Mouse (Mus musculus): ENCODE results near the gene Scn8a. TPM values are rescaled to one million over a fixed set of nuclear protein-coding genes. Genes with fewer than 3 reads are reported as not detected.

Scn8a gene
- total RNA-seq, 2 experiments from 2014 or later = 0.37 to 1.00 TPM

- no peak for DNase-seq
- intact Hi-C loops (cut with DNase I; ENCODE audit: low total_unique reads) = no loop called here
These were observed 1.7 kb downstream of the Scn8a start for GRCm38 (mm10) chr15:100871107-100872011.

- peak; percentile 75 for DNase-seq
- intact Hi-C loops (cut with DNase I; ENCODE audit: low total_unique reads) = no loop called here
These were observed 3.5 kb downstream of the Scn8a start for GRCm38 (mm10) chr15:100873155-100873554.

- no peak for DNase-seq
- intact Hi-C loops (cut with DNase I; ENCODE audit: low total_unique reads) = no loop called here
These were observed 9.4 kb downstream of the Scn8a start for GRCm38 (mm10) chr15:100879073-100879472.

- intact Hi-C loops (cut with DNase I; ENCODE audit: low total_unique reads) = no loop called here
These were observed 11.7 kb downstream of the Scn8a start for GRCm38 (mm10) chr15:100881385-100881784.

GRCm38 (mm10) chr15:100884481-100884880 lies 14.8 kb downstream of the Scn8a start:
- intact Hi-C loops (cut with DNase I; ENCODE audit: low total_unique reads) = no loop called here
- DNase-seq = no peak

More at GRCm38 (mm10) chr15:100881385-100881784, 11.7 kb downstream of the Scn8a start:
- no peak for DNase-seq

GRCm38 (mm10) chr15:100891962-100892361 lies 22.3 kb downstream of the Scn8a start:
- no peak for DNase-seq

GRCm38 (mm10) chr15:100896502-100896901 lies 26.8 kb downstream of the Scn8a start:
- intact Hi-C loops (cut with DNase I; ENCODE audit: low total_unique reads) = no loop called here
- no peak for DNase-seq

More at GRCm38 (mm10) chr15:100891962-100892361, 22.3 kb downstream of the Scn8a start:
- intact Hi-C loops (cut with DNase I; ENCODE audit: low total_unique reads) = no loop called here

- DNase-seq = no peak
- intact Hi-C loops (cut with DNase I; ENCODE audit: low total_unique reads) = no loop called here
These were observed 34.2 kb downstream of the Scn8a start for GRCm38 (mm10) chr15:100903811-100904210.

GRCm38 (mm10) chr15:100905006-100905405 lies 35.3 kb downstream of the Scn8a start:
- intact Hi-C loops (cut with DNase I; ENCODE audit: low total_unique reads) = no loop called here
- no peak for DNase-seq

- intact Hi-C loops (cut with DNase I; ENCODE audit: low total_unique reads) = no loop called here
- DNase-seq = no peak
These were observed 36.1 kb downstream of the Scn8a start for GRCm38 (mm10) chr15:100905751-100906150.

- no peak for DNase-seq
- intact Hi-C loops (cut with DNase I; ENCODE audit: low total_unique reads) = no loop called here
These were observed 39.2 kb downstream of the Scn8a start for GRCm38 (mm10) chr15:100908817-100909216.

GRCm38 (mm10) chr15:100909734-100910163 lies 40.1 kb downstream of the Scn8a start:
- intact Hi-C loops (cut with DNase I; ENCODE audit: low total_unique reads) = no loop called here
- no peak for DNase-seq

GRCm38 (mm10) chr15:100910381-100910841 lies 40.8 kb downstream of the Scn8a start:
- DNase-seq = no peak
- intact Hi-C loops (cut with DNase I; ENCODE audit: low total_unique reads) = no loop called here

- intact Hi-C loops (cut with DNase I; ENCODE audit: low total_unique reads) = no loop called here
- no peak for DNase-seq
These were observed 43.1 kb downstream of the Scn8a start for GRCm38 (mm10) chr15:100912676-100913266.

GRCm38 (mm10) chr15:100914734-100915242 lies 45.1 kb downstream of the Scn8a start:
- intact Hi-C loops (cut with DNase I; ENCODE audit: low total_unique reads) = no loop called here
- DNase-seq = no peak

- intact Hi-C loops (cut with DNase I; ENCODE audit: low total_unique reads) = no loop called here
- DNase-seq = no peak
These were observed 48.4 kb downstream of the Scn8a start for GRCm38 (mm10) chr15:100918046-100918445.

- intact Hi-C loops (cut with DNase I; ENCODE audit: low total_unique reads) = no loop called here
- DNase-seq = no peak
These were observed 52.6 kb downstream of the Scn8a start for GRCm38 (mm10) chr15:100922210-100922609.

- peak; percentile 51 for DNase-seq
- intact Hi-C loops (cut with DNase I; ENCODE audit: low total_unique reads) = no loop called here
These were observed 53.8 kb downstream of the Scn8a start for GRCm38 (mm10) chr15:100923476-100923875.

GRCm38 (mm10) chr15:100924941-100925340 lies 55.3 kb downstream of the Scn8a start:
- no peak for DNase-seq

GRCm38 (mm10) chr15:100930477-100930876 lies 60.8 kb downstream of the Scn8a start:
- DNase-seq = no peak
- intact Hi-C loops (cut with DNase I; ENCODE audit: low total_unique reads) = no loop called here

More at GRCm38 (mm10) chr15:100924941-100925340, 55.3 kb downstream of the Scn8a start:
- intact Hi-C loops (cut with DNase I; ENCODE audit: low total_unique reads) = no loop called here
